Mouse (Mus musculus) adrenal gland, postnatal 0 days (tissue): ENCODE results near the gene C130074G19Rik. TPM values are rescaled to one million over a fixed set of nuclear protein-coding genes. Genes with fewer than 3 reads are reported as not detected.
A peak's percentile ranks its signal among the peaks of the same experiment; 100 is the strongest.

Source experiments
- microRNA-seq: library from miRNA; unstranded; fragments of <30 nt; microRNA quantifications from one replicate; pipeline ENCODE4, GENCODE M21; 2016; ENCODE audit warnings: borderline replicate concordance; ENCODE audit not compliant: insufficient number of aligned reads
- polyA plus RNA-seq: library from polyadenylated mRNA; unstranded; fragments of >200 nt; fragmentation: Nextera tagmentation; extraction: Ambion mirVana; gene quantifications from 2 replicates; pipeline ENCODE4 v1.2.1, GENCODE M21; 2015

C130074G19Rik gene
- 1.8 and 2.3 TPM in 2 replicates for polyA plus RNA-seq

DNA sequence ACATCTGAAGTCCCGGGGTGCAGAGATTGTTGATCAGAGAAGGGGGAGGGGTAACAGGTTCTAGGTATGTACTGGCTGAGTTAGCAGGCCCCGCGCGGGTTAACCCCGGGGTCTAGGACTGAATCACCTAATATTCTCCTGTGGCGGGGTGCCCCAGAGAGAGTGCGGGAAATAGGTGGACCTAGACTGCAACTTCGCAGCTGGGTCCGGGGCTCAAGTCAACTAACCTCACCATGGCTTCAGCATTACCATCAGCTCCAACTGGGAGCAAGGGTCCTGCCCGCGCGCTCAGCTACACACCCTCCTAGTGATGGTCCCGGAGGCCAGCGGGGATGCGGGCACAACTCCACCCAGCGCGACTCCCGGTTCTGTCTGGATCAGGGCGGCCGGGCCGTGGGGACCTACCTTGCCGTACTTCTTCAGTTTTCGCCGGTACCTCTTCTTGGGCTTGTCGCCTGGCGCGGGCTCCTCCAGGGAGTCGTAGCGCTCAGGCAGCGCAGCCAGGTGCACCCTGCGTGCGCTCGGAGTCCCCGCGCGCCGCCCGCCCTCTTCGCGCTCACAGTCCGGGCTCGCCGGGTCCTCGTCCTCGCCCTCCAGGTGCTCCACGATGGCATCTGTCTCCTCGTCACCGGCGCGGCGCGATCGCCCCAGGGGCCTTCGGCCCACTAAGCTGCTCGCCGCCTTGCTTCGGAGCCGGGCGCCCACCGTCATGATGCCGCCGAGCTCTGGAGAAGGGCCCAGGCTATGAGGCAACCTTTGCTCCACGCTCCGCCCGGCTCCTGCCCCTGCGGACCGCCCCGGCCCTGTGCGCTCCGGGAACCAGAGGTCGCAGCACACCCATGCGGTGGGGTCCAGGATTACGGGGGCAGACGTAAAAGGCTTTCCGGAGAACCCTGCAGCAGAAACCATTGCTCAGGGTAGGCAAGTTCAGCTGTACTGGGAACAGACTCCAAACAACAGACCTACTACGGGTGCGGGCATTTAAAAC, at the start of gene C130074G19Rik:
C130074G19Rik (minus strand) TSS at position 938 of the 988 bp plus-strand sequence.

DNA sequence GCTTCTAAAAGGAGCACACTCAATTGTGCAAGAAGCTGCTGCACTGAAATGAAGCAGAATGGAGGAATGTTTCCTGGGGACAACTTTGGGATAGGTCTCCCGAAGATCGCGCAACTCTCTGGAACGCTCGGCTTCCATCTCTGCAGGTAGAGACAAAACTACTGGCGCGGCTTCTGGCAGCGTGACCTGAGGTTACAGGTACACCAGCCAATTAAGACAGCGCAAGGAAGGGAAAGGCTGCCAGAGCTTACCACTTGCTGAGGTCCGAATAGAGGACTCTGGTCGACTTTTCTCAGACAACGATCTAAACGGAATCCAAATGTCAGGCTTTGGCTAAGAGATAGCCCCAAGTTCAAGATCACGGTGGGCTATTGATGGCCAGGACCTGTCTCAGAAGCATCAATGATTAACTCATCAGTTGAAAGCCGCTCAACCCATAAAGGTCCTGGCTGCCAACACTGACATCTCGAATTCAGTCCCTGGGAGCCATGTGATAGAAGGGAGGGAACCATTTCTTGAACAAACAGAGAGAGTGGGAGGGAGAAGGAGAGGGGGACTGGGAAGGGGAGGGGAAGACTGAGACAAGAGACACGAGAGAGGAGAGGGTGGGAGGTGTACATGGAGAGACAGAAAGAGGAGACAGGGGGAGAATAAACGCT, 36.8 kb downstream of the C130074G19Rik start, which contains the start of gene Marc2:
Marc2 (minus strand) TSS at position 360 of the 659 bp plus-strand sequence.

Small RNA genes lying within 50 kb of the gene (microRNA-seq; reads per million reads assigned to microRNA genes)
- 106 reads per million, percentile 44 among the genes with 10 or more reads in this experiment for gene Mir1981

Other genes starting within 250 kb of the C130074G19Rik start
- 17.7 and 19.0 TPM in 2 replicates for gene Hlx, start 150.6 kb downstream of the C130074G19Rik start, polyA plus RNA-seq
- 5.6 and 8.4 TPM in 2 replicates for gene Marc1, start 71.9 kb downstream of the C130074G19Rik start, polyA plus RNA-seq
- 238 and 289 TPM in 2 replicates for gene Marc2, start 36.8 kb downstream of the C130074G19Rik start, polyA plus RNA-seq
- gene Mark1, start 116.4 kb upstream of the C130074G19Rik start, polyA plus RNA-seq = 3.0 and 6.0 TPM in 2 replicates